Mouse (Mus musculus): Measurements from ENCODE around the gene Pygb.

GRCm38 (mm10) chr2:150826426-150826825, 39.9 kb downstream of the Pygb start:
- TF ChIP-seq GATA1 (IDR thresholded peaks at IDR 0.05; ENCODE audit: borderline replicate concordance, low read length) (no peak), CTCF (IDR thresholded peaks at IDR 0.05; ENCODE audit: low read depth, low read length) (no peak), POLR2AphosphoS5 (IDR thresholded peaks at IDR 0.05; ENCODE audit: insufficient replicate concordance, low read depth, low read length) (no peak), TAL1 (conservative IDR thresholded peaks at IDR 0.05; ENCODE audit: low read depth, low read length) (no peak)
